Mouse (Mus musculus) heart, adult 2 months (tissue): Measurements from ENCODE around the gene Maml1.
A peak's percentile ranks its signal among the peaks of the same experiment; 100 is the strongest.

Experiments
- CTCF ChIP-seq: fragments of 200-600 bp; IDR thresholded peaks from 2 replicates; pipeline ENCODE4 v1.8.1; 2022; ENCODE audit warnings: antibody characterized with exemption, mild to moderate bottlenecking, moderate library complexity
- EP300 ChIP-seq: fragments of 200-500 bp; IDR thresholded peaks from 2 replicates; pipeline ENCODE4 v1.6.1; 2011; ENCODE audit warnings: low read depth, low read length, control low read depth; ENCODE audit not compliant: insufficient read depth
- POLR2A ChIP-seq: fragments of 200-500 bp; IDR thresholded peaks from 2 replicates; pipeline ENCODE4 v1.6.1; 2011; ENCODE audit warnings: mild to moderate bottlenecking, low read depth, low read length, control low read depth; ENCODE audit not compliant: insufficient read depth

DNA sequence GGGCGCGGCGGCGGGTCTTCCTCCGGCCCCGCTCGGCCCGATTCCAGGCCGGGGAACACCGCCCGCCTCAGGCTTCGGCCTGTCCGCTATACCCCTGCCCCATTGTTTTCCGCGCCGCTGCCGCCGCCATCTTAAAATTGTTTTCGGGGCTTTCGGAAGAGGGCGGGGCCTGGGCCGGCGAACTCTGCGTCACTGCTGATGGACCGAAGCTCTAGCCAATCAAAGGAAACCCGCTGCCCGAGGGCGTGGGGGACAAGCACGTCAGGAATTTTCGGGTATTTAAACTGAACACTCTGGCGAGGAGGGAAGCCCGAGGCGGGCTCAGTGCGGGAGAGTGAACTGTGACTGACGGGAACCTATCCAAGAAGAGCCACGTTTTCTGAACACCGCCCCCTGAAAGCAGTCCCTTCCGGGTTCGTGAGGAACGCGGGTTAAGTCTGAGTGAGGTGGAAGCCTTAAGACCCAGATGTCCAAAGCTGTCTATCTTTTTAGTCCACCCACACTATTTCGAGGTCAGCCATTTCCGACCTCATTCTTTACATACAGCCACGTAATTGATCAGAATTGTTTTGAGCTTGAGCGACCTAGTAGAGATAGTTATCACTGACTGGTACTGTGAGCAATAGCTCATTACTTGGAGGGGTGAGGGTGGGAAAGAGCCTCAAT, at the start of gene Maml1:
- TF ChIP-seq CTCF: peak; percentile 9; the same call in 1 of the 2 replicates
- peak; percentile 83 for TF ChIP-seq EP300
- TF ChIP-seq POLR2A: peak; percentile 97
